Mouse (Mus musculus) neural tube, embryonic 12.5 days (tissue): ENCODE data around the gene Cdkn2b. TPM values are rescaled to one million over a fixed set of nuclear protein-coding genes. Genes with fewer than 3 reads are reported as not detected.
A peak's percentile ranks its signal among the peaks of the same experiment; 100 is the strongest.

Experiments
- ATAC-seq: fragments of 200-750 bp; cut with Nextera tagmentation; 2 replicates; pipeline ENCODE4 v1.8.0; 2017; ENCODE audit warnings: low read depth, mild to moderate bottlenecking, moderate TSS enrichment, moderate library complexity; ENCODE audit not compliant: low FRiP score
- H3K27ac ChIP-seq: fragments of 300-500 bp; sonication (generic); 2 replicates; pipeline ENCODE4 v1.5.1; 2016
- H3K27me3 ChIP-seq: fragments of 300-500 bp; sonication (generic); replicated peaks from 2 replicates; pipeline ENCODE4 v1.6.1; 2016; ENCODE audit warnings: mild to moderate bottlenecking
- H3K36me3 ChIP-seq: fragments of 300-500 bp; sonication (generic); 2 replicates; pipeline ENCODE4 v1.6.1; 2016; ENCODE audit warnings: mild to moderate bottlenecking
- H3K4me1 ChIP-seq: fragments of 300-500 bp; sonication (generic); 2 replicates; pipeline ENCODE4 v1.6.1; 2016
- H3K4me2 ChIP-seq: fragments of 300-500 bp; sonication (generic); replicated peaks from 2 replicates; pipeline ENCODE4 v1.6.1; 2016; ENCODE audit warnings: mild to moderate bottlenecking
- H3K4me3 ChIP-seq: fragments of 300-500 bp; sonication (generic); 2 replicates; pipeline ENCODE4 v1.5.1; 2016
- H3K9ac ChIP-seq: fragments of 300-500 bp; sonication (generic); 2 replicates; pipeline ENCODE4 v1.6.1; 2016; ENCODE audit warnings: mild to moderate bottlenecking
- H3K9me3 ChIP-seq: fragments of 300-500 bp; sonication (generic); 2 replicates; pipeline ENCODE4 v1.6.1; 2016; ENCODE audit warnings: mild to moderate bottlenecking
- WGBS: fragments of 180-500 bp; shearing (Covaris S2); methylation state at CpG from one replicate; pipeline ENCODE4 v1.1.7; 2016; 5-methylcytosine and 5-hydroxymethylcytosine counted together
- polyA plus RNA-seq: library from polyadenylated mRNA; unstranded; fragments of >200 nt; fragmentation: Nextera tagmentation; extraction: Ambion mirVana; gene quantifications from 2 replicates; pipeline ENCODE4 v1.2.1, GENCODE M21; 2016

The Cdkn2b gene
- polyA plus RNA-seq, 1 experiment from 2014 or later: 0.41 TPM

DNA sequence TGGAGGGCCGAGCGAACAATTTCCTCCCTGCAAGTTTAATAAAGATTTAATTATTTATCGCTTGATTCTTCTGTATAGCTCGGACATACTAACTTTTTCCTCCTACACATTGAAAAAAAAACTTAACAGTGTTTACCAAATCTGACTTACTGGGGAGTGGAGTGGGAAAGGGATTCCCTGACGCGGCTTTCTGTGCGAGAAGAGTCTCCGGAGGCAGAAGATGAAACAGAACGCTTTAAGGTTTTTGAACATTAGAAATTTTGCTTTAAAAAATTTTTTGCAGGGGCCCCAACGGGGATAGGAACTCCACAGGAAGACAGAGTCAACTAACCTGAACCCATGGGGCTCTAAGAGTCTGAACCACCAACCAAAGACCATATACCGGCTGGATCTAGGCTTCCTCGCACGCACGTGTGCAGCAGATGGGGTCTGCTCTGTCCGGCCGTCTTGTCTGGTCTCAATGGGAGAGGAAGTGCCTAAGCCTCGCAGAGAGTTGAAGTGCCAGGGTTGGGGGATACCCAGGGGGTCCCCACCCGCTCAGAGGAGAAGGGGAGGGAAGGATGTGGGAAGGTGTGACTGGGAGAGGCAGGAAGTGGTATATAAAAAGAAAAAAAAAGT is 38.6 kb downstream of the Cdkn2b start:
- H3K27me3 ChIP-seq: peaks cover 72% of the 10 kb centered on the region
- no peak overlapping the region for H3K27ac ChIP-seq
- no peak overlapping the region for H3K4me3 ChIP-seq
- H3K9ac ChIP-seq: no peak overlapping the region
- 4% methylated on average over 18 of the region's 18 CpGs for WGBS
- H3K36me3 ChIP-seq: no peaks in the 10 kb centered on the region
- no peak overlapping the region for H3K4me2 ChIP-seq
- H3K9me3 ChIP-seq: no peaks in the 10 kb centered on the region
- H3K4me1 ChIP-seq: no peaks in the 10 kb centered on the region
- ATAC-seq: 0 out of 2 replicates have a peak, but pooled peaks have one; percentile 14

GRCm38 (mm10) chr4:89257768-89258167 is 53.1 kb downstream of the Cdkn2b start:
- 88% methylated on average over 1 of the region's 1 CpGs for WGBS

More at GRCm38 (mm10) chr4:89257768-89258167, 53.1 kb downstream of the Cdkn2b start:
- H3K9ac ChIP-seq: no peak overlapping the region
- no peaks in the 10 kb centered on the region for H3K4me1 ChIP-seq
- H3K4me3 ChIP-seq: no peak overlapping the region
- H3K4me2 ChIP-seq: no peak overlapping the region
- no peaks in the 10 kb centered on the region for H3K27me3 ChIP-seq
- no peak overlapping the region for H3K27ac ChIP-seq
- no peaks in the 10 kb centered on the region for H3K9me3 ChIP-seq
- ATAC-seq: no peak
- no peaks in the 10 kb centered on the region for H3K36me3 ChIP-seq

Other genes with a start within 250 kb of the Cdkn2b start
- 44.7 and 45.7 TPM in 2 replicates for gene Mtap, start 173.9 kb downstream of the Cdkn2b start, polyA plus RNA-seq
- gene Cdkn2a, start 16.4 kb downstream of the Cdkn2b start, polyA plus RNA-seq: not detected in 2 replicates